Mouse (Mus musculus) embryo, embryonic 10.5 days (tissue): Measurements from ENCODE around the gene Gjd3.

Experiments
- DNase-seq: peaks from one replicate; pipeline ENCODE4 v3.0.0-alpha.2; 2015; ENCODE audit warnings: low spot score

Gene Gjd3

GRCm38 (mm10) chr11:98963191-98964021 lies 19.4 kb downstream of the Gjd3 start:
- peak; percentile 73 for DNase-seq

- DNase-seq, result no peak
Observed at GRCm38 (mm10) chr11:98962421-98963095, 20.3 kb downstream of the Gjd3 start.

- no peak for DNase-seq
Observed at GRCm38 (mm10) chr11:98961766-98962165, 21.1 kb downstream of the Gjd3 start.

- no peak for DNase-seq
Observed at GRCm38 (mm10) chr11:98961051-98961592, 21.7 kb downstream of the Gjd3 start.

- peak; percentile 85 for DNase-seq
Observed at GRCm38 (mm10) chr11:98960313-98960906, 22.4 kb downstream of the Gjd3 start.

GRCm38 (mm10) chr11:98959437-98960312 lies 23.1 kb downstream of the Gjd3 start:
- DNase-seq, result peak; percentile 82

GRCm38 (mm10) chr11:98956340-98956739 lies 26.5 kb downstream of the Gjd3 start:
- DNase-seq, result no peak

- no peak for DNase-seq
Observed at GRCm38 (mm10) chr11:98955707-98956235, 27.0 kb downstream of the Gjd3 start.

- no peak for DNase-seq
Observed at GRCm38 (mm10) chr11:98954801-98955706, 27.8 kb downstream of the Gjd3 start.

GRCm38 (mm10) chr11:98954373-98954772 lies 28.4 kb downstream of the Gjd3 start:
- DNase-seq, result peak; percentile 88

GRCm38 (mm10) chr11:98953835-98954320 lies 28.9 kb downstream of the Gjd3 start:
- DNase-seq, result no peak

GRCm38 (mm10) chr11:98953361-98953760 lies 29.5 kb downstream of the Gjd3 start:
- peak; percentile 66 for DNase-seq

- no peak for DNase-seq
Observed at GRCm38 (mm10) chr11:98952736-98953135, 30.1 kb downstream of the Gjd3 start.

- no peak for DNase-seq
Observed at GRCm38 (mm10) chr11:98952111-98952510, 30.7 kb downstream of the Gjd3 start.

GRCm38 (mm10) chr11:98951026-98951906 lies 31.6 kb downstream of the Gjd3 start:
- no peak for DNase-seq

GRCm38 (mm10) chr11:98950484-98950883 lies 32.3 kb downstream of the Gjd3 start:
- DNase-seq, result no peak

GRCm38 (mm10) chr11:98949958-98950460 lies 32.8 kb downstream of the Gjd3 start:
- DNase-seq, result no peak

GRCm38 (mm10) chr11:98949242-98949957 lies 33.4 kb downstream of the Gjd3 start:
- DNase-seq, result no peak
